ENCODE assay signal across 10 mouse cellular contexts in the genomic region with DNA sequence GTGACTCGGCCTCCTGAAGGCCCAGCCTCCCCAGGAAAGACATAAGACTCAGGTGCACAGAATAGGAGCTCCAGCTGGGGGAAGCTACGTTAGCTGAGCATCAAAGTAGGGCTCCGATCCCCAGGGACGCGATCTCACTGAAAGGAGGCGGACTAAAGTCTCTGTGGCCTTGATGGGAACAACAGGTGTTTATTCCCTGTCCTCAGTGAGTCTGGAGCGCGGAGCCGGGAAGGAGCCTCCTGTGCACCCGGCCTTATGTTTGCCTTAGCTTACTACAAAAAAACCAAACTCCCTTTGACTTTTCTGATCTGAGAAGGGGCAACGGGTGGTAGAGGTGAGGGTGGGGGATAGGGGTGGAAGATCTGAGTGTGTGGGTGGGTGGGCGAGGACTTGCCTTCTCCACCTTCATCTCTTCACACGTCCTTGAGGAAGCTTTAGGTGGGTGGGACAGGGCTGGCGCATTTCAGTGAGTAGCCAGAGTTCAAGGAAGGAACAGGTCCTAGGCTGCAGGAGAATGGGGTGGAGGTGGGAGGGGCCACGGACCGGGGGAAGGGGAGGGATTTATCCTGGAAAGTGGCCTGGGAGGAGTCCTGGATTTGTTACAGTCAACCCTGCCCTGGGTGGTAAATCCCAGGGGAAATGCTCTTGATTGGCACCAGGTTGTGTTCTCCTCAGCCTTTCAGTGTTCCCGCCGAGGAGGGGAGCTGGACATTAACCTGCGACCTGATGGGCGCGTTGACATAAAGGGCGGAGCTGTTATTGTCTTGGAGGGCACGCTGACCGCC. TPM values are rescaled to one million over a fixed set of nuclear protein-coding genes. Genes with fewer than 3 reads are reported as not detected.
DNase-seq lines count a peak whose midpoint lies in the region; ATAC-seq lines count a peak whose summit lies in the region.
"Had no signal": no experiment of that assay in that cellular context is flagged by ENCODE, and none has a peak within 500 bp of the region (broad histone marks: within the 10 kb centered on the region; RNA-seq: fewer than 3 reads in every experiment).

No protein-coding gene starts in this region.

- no peaks in the 10 kb centered on the region for H3K27me3 ChIP-seq in embryonic facial prominence, embryonic 14.5 days (replicated peaks; ENCODE audit: control insufficient read depth, insufficient read depth, low read length)

- no peak overlapping the region for H3K4me3 ChIP-seq in embryonic facial prominence, embryonic 14.5 days (ENCODE audit: low read depth, low read length)

- DNase-seq in adrenal gland, adult 2 months = peak; percentile 62
- peak; percentile 13 for DNase-seq in embryonic facial prominence, embryonic 14.5 days (ENCODE audit: low spot score)
- peak; percentile 76 for DNase-seq in kidney, adult 11 months
- peak; percentile 54 for DNase-seq in lung, postnatal 10 days
- no peak for DNase-seq in B cell, adult 2 months
- no peak for DNase-seq in thymus, postnatal 10 days (ENCODE audit: low spot score in 2 of 2)
- DNase-seq in cerebellum, adult 9-10 months = no peak
- DNase-seq: right cerebral cortex, adult 18-20 months had no signal

- no peaks in the 10 kb centered on the region for H3K4me1 ChIP-seq in embryonic facial prominence, embryonic 14.5 days (ENCODE audit: control insufficient read depth, insufficient read depth, low read length)

- H3K27ac ChIP-seq in embryonic facial prominence, embryonic 14.5 days (replicated peaks; ENCODE audit: low read depth, low read length) = no peak overlapping the region
- H3K27ac ChIP-seq: liver, embryonic 14.5 days had no signal

- WGBS in embryonic facial prominence, embryonic 14.5 days = 41% methylated on average over 24 of the region's 24 CpGs

- no peak overlapping the region for H3K9ac ChIP-seq in embryonic facial prominence, embryonic 14.5 days (ENCODE audit: low read depth, low read length)
- H3K9ac ChIP-seq: liver, embryonic 14.5 days had no signal

- H3K9me3 ChIP-seq in embryonic facial prominence, embryonic 14.5 days (ENCODE audit: control insufficient read depth, low read length) = no peaks in the 10 kb centered on the region

- no peaks in the 10 kb centered on the region for H3K36me3 ChIP-seq in embryonic facial prominence, embryonic 14.5 days (ENCODE audit: control insufficient read depth, insufficient read depth, low read length)

- no peak for ATAC-seq in embryonic facial prominence, embryonic 14.5 days (ENCODE audit: low read depth)

- no peak overlapping the region for H3K4me2 ChIP-seq in embryonic facial prominence, embryonic 14.5 days (ENCODE audit: low read depth, low read length)

RNA-seq across cellular contexts. Expression of a gene that starts 2.8 kb away (rescaled TPM):
- total RNA-seq in adrenal gland, adult 2 months (2021) = 1 to 10 TPM; 2.0 to 3.0 TPM
- polyA plus RNA-seq in adrenal gland, adult 2 months (2012; rRNA removed) = 0.40 and 0.90 TPM in 2 replicates
- 0.56 and 0.58 TPM in 2 replicates for polyA plus RNA-seq in embryonic facial prominence, embryonic 14.5 days (2014; fragmentation: Nextera tagmentation; extraction: Ambion mirVana)

RNA-seq across cellular contexts. Expression of a gene that starts 33.0 kb away (rescaled TPM):
- total RNA-seq in adrenal gland, adult 2 months (2021) = 1 to 10 TPM; 3.1 to 3.9 TPM
- polyA plus RNA-seq in adrenal gland, adult 2 months (2012; rRNA removed) = 0.87 and 1.4 TPM in 2 replicates
- 1.1 and 1.5 TPM in 2 replicates for polyA plus RNA-seq in embryonic facial prominence, embryonic 14.5 days (2014; fragmentation: Nextera tagmentation; extraction: Ambion mirVana)

RNA-seq across cellular contexts. Expression of a gene that starts 33.1 kb away (rescaled TPM):
- total RNA-seq in adrenal gland, adult 2 months (2021) = 10 to 100 TPM; 40.3 to 42.4 TPM
- 2.4 and 3.7 TPM in 2 replicates for polyA plus RNA-seq in adrenal gland, adult 2 months (2012; rRNA removed)
- polyA plus RNA-seq in embryonic facial prominence, embryonic 14.5 days (2014; fragmentation: Nextera tagmentation; extraction: Ambion mirVana) = 51.8 and 56.4 TPM in 2 replicates

RNA-seq across cellular contexts. Expression of a gene that starts 42.3 kb away (rescaled TPM):
- total RNA-seq in adrenal gland, adult 2 months (2021) = not detected
- polyA plus RNA-seq in adrenal gland, adult 2 months (2012; rRNA removed) = 0.10 TPM in 1 of 2 replicates, not detected in the other
- polyA plus RNA-seq in embryonic facial prominence, embryonic 14.5 days (2014; fragmentation: Nextera tagmentation; extraction: Ambion mirVana) = 1.1 TPM in 1 of 2 replicates, not detected in the other
- total RNA-seq: adrenal gland, adult 18-20 months had no signal

Comparison
In these comparisons a context has a peak if more than half of its experiments do, and no peak if none do; other contexts are left out.
1. DNase-seq: peak in adrenal gland, adult 2 months (single experiment), embryonic facial prominence, embryonic 14.5 days (single experiment), kidney, adult 11 months (single experiment) and lung, postnatal 10 days (single experiment); none in B cell, adult 2 months (0 of 2), thymus, postnatal 10 days (0 of 2) and cerebellum, adult 9-10 months (single experiment).
2. RNA of a gene that starts 33.1 kb away (polyA plus RNA-seq): 51.8 to 56.4 TPM in embryonic facial prominence, embryonic 14.5 days; 2.4 to 3.7 TPM in adrenal gland, adult 2 months; every median in the first group is over 10 times any median in the second.